Mouse (Mus musculus): ENCODE results near the gene Ptges2. TPM values are rescaled to one million over a fixed set of nuclear protein-coding genes. Genes with fewer than 3 reads are reported as not detected.

Gene Ptges2
- polyA plus RNA-seq, 1 experiment = 7.6 TPM

GRCm38 (mm10) chr2:32441550-32441949 is 45.9 kb downstream of the Ptges2 start:
- Histone ChIP-seq H3K4me1 (ENCODE audit: control insufficient read depth, insufficient read depth, low read length) (no peaks in the 10 kb centered on the region; the same call in 1 of the 2 replicates), H3K36me3 (ENCODE audit: control insufficient read depth, insufficient read depth, low read length) (no peaks in the 10 kb centered on the region), H3K4me3 (ENCODE audit: control insufficient read depth, low read depth, low read length) (no peak overlapping the region), H3K27ac (ENCODE audit: control insufficient read depth, insufficient read depth, low read depth, low read length) (no peak overlapping the region), H3K27me3 (ENCODE audit: control insufficient read depth, insufficient read depth, low read length) (no peaks in the 10 kb centered on the region)
- TF ChIP-seq POLR2A (IDR thresholded peaks at IDR 0.05; ENCODE audit: control insufficient read depth, low read depth, low read length) = no peak
- no peak for TF ChIP-seq CTCF (IDR thresholded peaks at IDR 0.05; ENCODE audit: control insufficient read depth, insufficient read depth, insufficient replicate concordance, low read depth, low read length)

- TF ChIP-seq POLR2A (IDR thresholded peaks at IDR 0.05; ENCODE audit: control insufficient read depth, low read depth, low read length) = no peak
- no peak for TF ChIP-seq CTCF (IDR thresholded peaks at IDR 0.05; ENCODE audit: control insufficient read depth, insufficient read depth, insufficient replicate concordance, low read depth, low read length)
- no peak overlapping the region for H3K4me3 ChIP-seq (ENCODE audit: control insufficient read depth, low read depth, low read length)
- H3K27me3 ChIP-seq (ENCODE audit: control insufficient read depth, insufficient read depth, low read length) = no peaks in the 10 kb centered on the region
- no peaks in the 10 kb centered on the region for H3K36me3 ChIP-seq (ENCODE audit: control insufficient read depth, insufficient read depth, low read length)
- peaks cover 7% of the 10 kb centered on the region for H3K4me1 ChIP-seq (ENCODE audit: control insufficient read depth, insufficient read depth, low read length)
- H3K27ac ChIP-seq (ENCODE audit: control insufficient read depth, insufficient read depth, low read depth, low read length) = no peak overlapping the region
Measured at GRCm38 (mm10) chr2:32445535-32445934, 49.8 kb downstream of the Ptges2 start.

GRCm38 (mm10) chr2:32447264-32447936 is 51.7 kb downstream of the Ptges2 start:
- no peaks in the 10 kb centered on the region for H3K27me3 ChIP-seq (ENCODE audit: control insufficient read depth, insufficient read depth, low read length)
- H3K4me3 ChIP-seq (ENCODE audit: control insufficient read depth, low read depth, low read length) = peak overlapping the region; percentile 75
- H3K27ac ChIP-seq (ENCODE audit: control insufficient read depth, insufficient read depth, low read depth, low read length) = peak overlapping the region; percentile 56
- peaks cover 9% of the 10 kb centered on the region for H3K4me1 ChIP-seq (ENCODE audit: control insufficient read depth, insufficient read depth, low read length)
- no peaks in the 10 kb centered on the region for H3K36me3 ChIP-seq (ENCODE audit: control insufficient read depth, insufficient read depth, low read length)
- TF ChIP-seq CTCF (IDR thresholded peaks at IDR 0.05; ENCODE audit: control insufficient read depth, insufficient read depth, insufficient replicate concordance, low read depth, low read length) = no peak
- TF ChIP-seq POLR2A (IDR thresholded peaks at IDR 0.05; ENCODE audit: control insufficient read depth, low read depth, low read length) = no peak

GRCm38 (mm10) chr2:32448480-32448879 is 52.8 kb downstream of the Ptges2 start:
- Histone ChIP-seq H3K27me3 (ENCODE audit: control insufficient read depth, insufficient read depth, low read length) (no peaks in the 10 kb centered on the region), H3K4me3 (ENCODE audit: control insufficient read depth, low read depth, low read length) (peak overlapping the region; percentile 72), H3K4me1 (ENCODE audit: control insufficient read depth, insufficient read depth, low read length) (peaks cover 14% of the 10 kb centered on the region), H3K27ac (ENCODE audit: control insufficient read depth, insufficient read depth, low read depth, low read length) (peak overlapping the region; percentile 64; the same call in 1 of the 2 replicates), H3K36me3 (ENCODE audit: control insufficient read depth, insufficient read depth, low read length) (no peaks in the 10 kb centered on the region)
- TF ChIP-seq POLR2A (IDR thresholded peaks at IDR 0.05; ENCODE audit: control insufficient read depth, low read depth, low read length) (no peak), CTCF (IDR thresholded peaks at IDR 0.05; ENCODE audit: control insufficient read depth, insufficient read depth, insufficient replicate concordance, low read depth, low read length) (no peak)

- TF ChIP-seq CTCF (IDR thresholded peaks at IDR 0.05; ENCODE audit: control insufficient read depth, insufficient read depth, insufficient replicate concordance, low read depth, low read length) (no peak), POLR2A (IDR thresholded peaks at IDR 0.05; ENCODE audit: control insufficient read depth, low read depth, low read length) (no peak)
- Histone ChIP-seq H3K27me3 (ENCODE audit: control insufficient read depth, insufficient read depth, low read length) (no peaks in the 10 kb centered on the region), H3K4me3 (ENCODE audit: control insufficient read depth, low read depth, low read length) (peak within 1 kb of the TSS; percentile 90), H3K4me1 (ENCODE audit: control insufficient read depth, insufficient read depth, low read length) (peaks cover 14% of the 10 kb centered on the region), H3K36me3 (ENCODE audit: control insufficient read depth, insufficient read depth, low read length) (no peaks in the 10 kb centered on the region), H3K27ac (ENCODE audit: control insufficient read depth, insufficient read depth, low read depth, low read length) (peak within 1 kb of the TSS; percentile 89)
Measured at GRCm38 (mm10) chr2:32449761-32450754, 54.4 kb downstream of the Ptges2 start, which contains the start of gene Naif1. TSS of gene Naif1 (plus strand) at chr2:32450457.

- H3K4me1 ChIP-seq (ENCODE audit: control insufficient read depth, insufficient read depth, low read length) = peaks cover 14% of the 10 kb centered on the region
- no peaks in the 10 kb centered on the region for H3K27me3 ChIP-seq (ENCODE audit: control insufficient read depth, insufficient read depth, low read length)
- H3K4me3 ChIP-seq (ENCODE audit: control insufficient read depth, low read depth, low read length) = peak within 1 kb of the TSS; percentile 90
- H3K36me3 ChIP-seq (ENCODE audit: control insufficient read depth, insufficient read depth, low read length) = no peaks in the 10 kb centered on the region
- TF ChIP-seq CTCF (IDR thresholded peaks at IDR 0.05; ENCODE audit: control insufficient read depth, insufficient read depth, insufficient replicate concordance, low read depth, low read length) (no peak), POLR2A (IDR thresholded peaks at IDR 0.05; ENCODE audit: control insufficient read depth, low read depth, low read length) (peak; percentile 69)
- peak within 1 kb of the TSS; percentile 91 for H3K27ac ChIP-seq (ENCODE audit: control insufficient read depth, insufficient read depth, low read depth, low read length)
Measured at GRCm38 (mm10) chr2:32450881-32451844, 55.5 kb downstream of the Ptges2 start, which contains the start of gene Slc25a25. TSS of gene Slc25a25 (minus strand) at chr2:32451445.

Data from testis, adult 2 months (tissue).